Mouse (Mus musculus): ENCODE results near the gene Nme1.
"Not testable (repeated sequence)": the region's sequence is repeated elsewhere in the genome, so short reads cannot be mapped to it uniquely, and the experiment has no call there.

The Nme1 gene

DNA sequence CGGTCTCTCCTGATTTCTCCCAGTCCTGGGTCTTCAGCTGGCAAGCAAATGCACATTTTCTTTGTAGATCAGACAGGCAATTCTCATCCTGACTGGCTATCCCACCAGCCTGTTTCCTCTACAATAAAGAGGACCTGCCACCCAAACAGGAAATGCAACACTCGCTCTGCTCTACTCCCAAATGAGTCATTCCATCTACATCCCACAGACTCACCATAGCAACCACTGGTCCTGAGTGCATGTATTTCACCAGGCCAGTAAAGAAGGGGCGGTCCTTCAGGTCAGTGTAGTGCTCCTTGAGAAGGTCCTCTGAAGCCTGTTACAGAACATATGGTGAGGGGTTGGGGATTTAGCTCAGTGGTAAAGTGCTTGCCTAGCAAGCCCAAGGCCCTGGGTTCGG lies 5.3 kb downstream of the Nme1 start:
- no peak for DNase-seq

DNA sequence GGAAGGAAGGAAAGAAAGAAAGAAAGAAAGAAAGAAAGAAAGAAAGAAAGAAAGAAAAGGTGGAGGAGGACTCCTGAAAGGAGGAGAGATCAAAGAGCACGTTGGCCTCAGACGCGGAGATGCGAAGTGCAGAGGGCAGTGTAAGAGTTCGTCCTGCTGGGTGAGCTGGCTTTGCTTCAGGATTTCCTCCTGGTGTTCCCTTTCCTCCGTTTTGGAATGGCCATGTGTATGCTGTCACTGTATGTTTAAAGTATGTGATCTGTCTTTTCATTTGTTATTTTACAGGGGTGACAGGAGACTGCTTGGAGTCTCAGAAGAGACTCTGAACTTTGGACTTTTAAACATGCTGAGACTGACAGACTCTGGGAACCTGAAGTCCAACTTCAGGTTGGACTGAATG lies 6.8 kb downstream of the Nme1 start:
- no peak for DNase-seq

DNA sequence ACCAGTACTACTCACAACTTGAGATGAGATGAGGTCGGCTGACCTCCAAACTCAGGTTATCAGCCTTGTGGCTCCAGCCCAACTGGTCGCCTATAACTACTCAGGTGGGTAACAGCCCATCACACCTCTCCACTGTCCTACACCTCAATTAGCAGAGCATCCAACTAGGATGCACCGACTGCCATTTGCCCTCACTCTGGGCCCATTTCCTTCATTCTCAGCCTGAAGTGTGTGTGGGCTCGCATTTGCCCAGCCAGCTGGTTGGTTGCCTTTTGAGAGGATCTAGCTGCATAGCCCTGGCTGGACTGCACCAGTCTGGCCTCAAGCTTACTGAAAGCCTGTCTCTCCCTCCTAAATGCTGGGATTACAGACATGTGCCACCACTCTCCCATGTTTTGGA lies 10.6 kb downstream of the Nme1 start:
- no peak for DNase-seq

DNA sequence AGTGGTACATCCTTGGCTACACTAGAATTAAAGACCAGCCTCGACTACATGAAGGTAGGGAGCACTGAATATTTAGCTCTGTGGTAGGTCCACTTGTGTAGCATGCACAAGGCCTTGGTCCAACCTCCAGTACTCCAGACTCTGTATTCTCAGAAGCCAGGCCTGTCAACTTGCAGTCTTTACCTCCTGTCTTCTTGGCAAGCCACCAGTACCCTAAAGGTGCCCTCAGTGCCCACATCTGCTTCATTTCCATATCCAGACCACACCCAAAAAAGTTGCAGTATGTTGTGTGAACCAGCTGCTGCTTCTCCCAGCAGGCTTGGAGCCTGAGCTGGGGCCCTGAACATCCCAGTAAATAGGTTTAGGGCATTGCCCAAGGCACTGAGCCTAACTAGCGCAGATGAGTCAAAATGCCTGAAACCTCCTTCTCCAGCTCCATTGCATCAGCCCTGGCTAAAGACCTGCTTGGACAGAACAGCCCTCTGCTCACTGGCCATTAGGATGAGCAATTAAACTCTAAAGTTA lies 11.2 kb downstream of the Nme1 start:
- no peak for DNase-seq

DNA sequence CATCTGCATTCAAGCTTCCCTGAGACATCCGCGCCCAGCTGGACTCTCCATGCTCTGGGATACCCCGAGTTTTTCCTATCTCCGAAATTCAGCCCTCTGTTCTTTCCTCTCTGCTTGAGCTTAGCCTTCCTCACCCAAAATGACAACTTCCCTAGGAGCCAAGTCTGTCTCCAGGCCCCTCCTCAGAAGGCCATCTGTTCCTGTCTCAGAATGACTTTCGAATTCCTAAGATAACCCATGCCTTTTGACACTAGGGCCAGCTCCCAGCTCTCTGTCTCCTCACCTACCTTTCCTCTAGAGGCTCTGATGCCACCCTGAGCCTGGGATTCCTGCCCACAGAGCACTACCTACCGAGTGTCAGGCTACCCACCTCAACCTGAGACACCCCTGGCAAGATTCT lies 12.2 kb downstream of the Nme1 start, which contains the start of gene Nme2:
Gene Nme2, minus strand, starts transcription at position 101 of the 400 bp plus-strand sequence.
- DNase-seq: no peak

DNA sequence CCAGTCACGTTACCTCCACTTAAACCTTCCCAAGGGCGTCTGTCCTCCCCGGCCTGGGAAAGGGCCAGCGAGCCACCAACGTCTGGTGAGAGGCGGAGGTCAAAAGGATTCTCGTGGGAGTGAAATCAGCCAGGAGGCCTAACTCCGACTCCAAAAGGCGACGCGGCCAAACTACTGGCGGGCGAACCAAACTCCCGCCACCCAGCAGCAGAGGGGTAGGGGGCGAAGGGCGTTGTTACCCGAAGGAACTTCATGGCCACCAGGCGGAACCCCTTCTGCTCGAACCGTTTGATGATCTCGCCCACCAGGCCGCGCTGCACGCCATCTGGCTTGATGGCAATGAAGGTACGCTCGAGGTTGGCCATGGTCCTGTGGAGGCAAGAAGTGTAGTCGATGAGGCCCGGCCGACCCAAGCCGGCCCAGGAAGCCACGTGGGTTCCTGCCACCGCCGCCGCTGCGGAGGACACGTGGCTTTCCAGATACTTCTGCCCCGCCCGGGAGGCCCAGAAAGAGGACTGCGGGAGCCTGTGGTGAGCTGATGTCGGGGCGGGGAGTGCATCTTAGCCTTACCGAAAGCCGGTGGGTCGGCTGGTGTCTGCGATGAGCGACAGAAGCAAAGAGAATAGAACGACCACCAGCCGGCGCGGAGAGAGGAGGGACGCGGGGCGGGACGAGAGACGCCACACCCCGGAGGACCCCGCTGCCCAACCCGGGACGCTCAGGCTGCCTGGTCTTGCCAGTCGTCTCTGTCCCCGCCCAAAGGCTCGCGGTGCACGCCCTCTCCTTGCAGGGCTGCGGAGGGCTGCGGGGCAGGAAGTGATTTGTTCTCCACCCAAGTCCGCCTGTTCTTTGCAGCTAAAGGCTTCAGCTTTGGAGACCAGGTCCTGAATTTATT lies 12.8 kb downstream of the Nme1 start:
- DNase-seq: peak; percentile 95 to 97

DNA sequence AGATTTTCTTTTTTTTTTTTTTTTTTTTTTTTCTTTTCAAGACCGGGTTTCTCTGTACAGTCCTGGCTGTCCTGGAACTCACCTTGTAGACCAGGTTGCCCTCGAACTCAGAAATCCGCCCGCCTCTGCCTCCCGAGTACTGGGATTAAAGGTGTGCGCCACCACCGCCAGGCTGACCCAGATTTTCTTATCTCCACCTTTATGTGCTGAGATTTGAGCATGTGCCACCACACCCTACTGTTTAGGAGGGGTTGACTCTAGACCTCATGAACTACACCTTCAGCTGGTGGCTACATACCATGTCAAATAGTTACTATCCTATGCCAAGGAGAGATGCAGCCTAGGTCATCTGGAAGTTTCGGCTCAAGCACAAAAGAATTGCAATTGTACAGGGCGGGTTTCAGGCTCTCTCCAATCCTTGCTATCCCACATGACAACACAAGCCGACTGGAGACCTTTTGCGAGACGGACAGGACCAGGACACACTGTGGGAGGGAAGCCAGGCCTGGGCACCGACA lies 13.5 kb downstream of the Nme1 start:
- DNase-seq: no peak

DNA sequence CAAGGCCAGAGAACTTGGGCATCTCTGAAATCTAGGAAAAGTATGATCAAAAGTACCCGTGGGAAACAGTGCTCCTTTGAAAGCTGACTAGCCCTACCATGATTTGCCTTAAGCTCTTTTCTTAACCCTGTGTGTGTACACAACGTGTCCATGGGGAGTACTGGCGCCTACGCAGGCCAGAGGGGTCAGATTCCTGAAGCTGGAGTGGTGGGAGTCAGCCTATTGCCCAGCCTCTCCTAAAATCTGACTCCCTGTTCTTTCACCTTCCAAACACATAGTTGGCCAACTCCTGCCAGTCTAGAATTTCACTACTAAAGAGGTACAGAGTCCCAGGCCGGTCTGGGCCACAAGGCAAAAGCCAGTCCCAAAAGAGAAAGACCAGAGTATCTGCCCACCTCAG lies 15.9 kb downstream of the Nme1 start:
- DNase-seq: peak; percentile 29 to 49

DNA sequence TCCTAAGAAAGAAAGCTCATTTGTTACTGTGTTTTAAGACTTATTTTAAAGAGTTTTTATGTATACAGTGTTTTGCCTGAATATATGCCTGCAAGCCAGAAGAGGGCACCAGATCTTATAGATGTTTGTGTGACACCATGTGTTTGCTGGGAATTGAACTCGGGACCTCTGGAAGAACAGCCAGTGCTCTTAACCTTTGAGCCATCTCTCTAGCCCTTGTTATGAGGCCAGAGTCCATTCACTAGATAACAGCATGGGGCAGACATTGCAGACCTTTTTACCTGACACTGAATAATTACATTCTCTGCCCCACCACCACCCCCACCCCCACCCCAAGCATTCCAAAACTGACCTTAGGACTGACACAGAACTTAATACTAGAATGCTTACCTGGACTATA lies 18.3 kb downstream of the Nme1 start:
- DNase-seq: no peak

DNA sequence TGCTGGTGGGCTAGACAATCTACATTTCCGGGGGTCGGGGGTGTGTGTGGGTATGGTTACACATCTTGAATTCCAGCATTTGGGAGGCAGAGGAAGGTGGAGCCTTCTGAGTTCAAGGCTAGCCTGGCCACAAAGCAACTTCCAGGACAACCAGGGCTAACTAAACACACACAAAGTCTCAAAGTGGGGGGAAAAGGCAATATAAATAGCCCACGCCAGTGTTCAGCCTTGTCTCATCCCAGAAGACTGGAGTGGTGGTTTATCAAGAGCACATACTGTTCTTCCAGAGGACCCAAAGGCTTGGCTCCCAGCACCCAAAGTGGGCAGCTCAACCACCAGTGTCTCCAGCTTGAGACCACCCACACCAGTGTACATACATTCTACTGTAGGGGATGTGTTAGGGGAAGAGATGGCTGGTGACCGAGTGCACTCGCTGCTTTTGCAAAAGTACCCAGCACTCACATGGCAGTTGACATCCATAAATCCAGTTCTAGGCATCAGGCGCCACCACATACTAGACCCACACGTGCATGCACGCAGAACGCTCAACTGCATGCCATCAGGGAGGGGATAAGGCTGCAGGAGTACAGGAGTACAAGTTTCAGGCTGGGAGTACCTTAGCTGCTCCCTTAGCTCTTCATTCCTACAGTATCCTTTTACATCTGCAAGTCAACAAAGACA lies 19.3 kb downstream of the Nme1 start:
- DNase-seq: no peak

DNA sequence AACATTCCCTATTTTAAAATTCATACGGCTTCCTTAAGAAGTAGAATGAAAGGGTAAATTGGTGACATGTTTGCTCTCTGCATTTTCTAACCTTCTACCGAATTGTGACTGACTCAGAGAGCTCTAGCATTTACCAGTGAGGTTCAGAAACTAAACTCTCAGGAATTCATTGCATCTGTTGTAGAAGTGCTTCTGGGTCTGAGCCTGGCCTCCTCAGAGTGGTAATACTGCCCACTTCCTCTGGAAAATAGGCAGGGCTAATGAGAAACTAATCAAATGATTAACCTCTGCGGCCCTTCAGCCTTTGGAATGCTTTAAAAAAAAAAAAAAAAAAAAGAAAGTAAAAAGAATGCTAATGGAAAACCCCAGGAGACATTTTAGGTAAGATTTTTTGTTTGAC lies 23.3 kb downstream of the Nme1 start:
- DNase-seq: no peak

DNA sequence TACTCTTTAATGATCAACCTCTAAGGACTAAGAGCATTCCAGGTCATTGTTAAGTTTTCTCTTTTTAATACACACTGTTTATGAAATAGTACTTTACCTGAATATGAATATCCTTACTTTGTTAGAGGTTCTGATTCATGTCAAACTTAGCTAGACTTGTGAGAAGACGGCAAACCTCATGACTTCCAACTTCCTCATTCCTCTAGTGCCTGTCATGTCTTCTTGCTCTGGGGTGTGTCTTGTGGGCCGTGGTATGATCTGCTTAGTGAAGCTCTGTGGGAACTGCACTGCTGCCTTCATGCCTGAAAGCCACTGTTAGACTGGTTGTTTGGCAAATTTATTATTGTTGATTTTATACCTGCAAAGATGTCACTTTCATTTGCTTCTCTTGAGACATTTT lies 27.4 kb downstream of the Nme1 start:
- DNase-seq: no peak

DNA sequence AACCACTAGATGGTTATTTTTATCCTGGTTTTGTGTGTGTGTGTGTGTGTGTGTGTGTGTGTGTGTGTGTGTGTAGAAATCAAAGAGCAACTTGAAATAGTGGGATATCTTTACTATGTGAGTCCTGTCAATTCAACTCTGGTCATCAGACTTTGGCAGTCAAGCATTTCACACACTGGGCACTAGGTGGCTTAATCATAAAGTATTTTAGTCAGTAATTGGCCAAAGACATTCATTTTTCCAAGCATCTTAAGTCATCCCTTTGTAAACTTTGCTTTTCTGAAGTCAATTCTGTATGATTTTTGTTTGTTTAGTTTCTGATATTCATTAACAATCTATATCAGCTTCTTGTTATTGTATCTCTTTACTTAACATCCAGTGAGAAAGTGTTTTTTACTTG lies 39.2 kb downstream of the Nme1 start:
- DNase-seq: no peak

DNA sequence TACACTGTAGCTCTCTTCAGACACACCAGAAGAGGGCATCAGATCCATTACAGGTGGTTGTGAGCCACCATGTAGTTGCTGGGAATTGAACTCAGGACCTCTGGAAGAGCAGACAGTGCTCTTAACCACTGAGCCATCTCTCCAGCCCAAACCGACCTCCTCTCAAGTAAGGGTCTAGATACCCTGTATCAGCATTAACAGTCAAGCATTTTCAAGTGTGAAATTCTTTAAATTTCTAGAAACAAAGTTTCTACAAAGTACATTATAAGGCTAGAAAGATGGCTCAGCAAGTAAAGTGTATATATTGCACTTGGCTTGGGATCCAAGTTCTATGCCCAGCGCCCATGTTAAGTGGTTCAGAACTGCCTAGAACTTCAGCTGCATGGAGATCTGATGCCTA lies 53.3 kb downstream of the Nme1 start:
- DNase-seq: not testable (repeated sequence)

DNA sequence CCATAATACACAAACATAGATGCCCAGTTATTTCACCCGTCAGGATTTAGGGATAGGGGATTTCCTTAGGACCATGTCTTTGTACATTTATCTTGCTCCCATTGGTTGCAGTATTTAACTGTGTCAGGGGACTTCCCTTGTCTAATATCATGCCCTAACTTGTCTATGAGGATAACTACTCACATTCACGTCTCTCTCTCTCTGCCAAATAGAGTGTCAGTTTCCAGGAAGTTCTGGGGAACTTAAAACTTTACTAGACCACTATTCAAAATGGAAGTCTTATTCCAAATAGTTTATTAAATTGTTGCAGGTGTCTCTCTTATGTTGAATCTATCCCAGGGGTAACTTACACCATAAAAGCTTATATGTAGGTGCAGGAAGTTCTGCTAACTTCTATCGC lies 56.7 kb downstream of the Nme1 start:
- DNase-seq: no peak

DNA sequence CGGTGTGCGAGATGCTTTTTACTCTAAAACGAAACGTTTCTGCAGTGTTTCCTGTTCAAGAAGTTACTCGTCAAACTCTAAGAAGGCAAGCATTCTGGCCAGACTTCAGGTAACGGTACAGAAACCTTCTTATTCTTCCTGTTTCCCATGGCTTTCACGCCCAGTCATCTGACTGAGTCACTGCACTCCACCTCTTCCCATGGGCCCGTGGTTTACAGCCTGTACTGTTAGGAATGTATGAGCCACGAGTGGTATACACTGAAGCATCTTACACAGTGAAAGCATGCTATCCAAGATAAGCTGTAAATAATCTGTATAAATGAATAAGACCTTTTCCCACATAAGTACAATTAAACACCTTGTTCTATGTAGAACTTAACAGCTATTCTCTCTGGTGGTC lies 59.5 kb downstream of the Nme1 start:
- no peak for DNase-seq

DNA sequence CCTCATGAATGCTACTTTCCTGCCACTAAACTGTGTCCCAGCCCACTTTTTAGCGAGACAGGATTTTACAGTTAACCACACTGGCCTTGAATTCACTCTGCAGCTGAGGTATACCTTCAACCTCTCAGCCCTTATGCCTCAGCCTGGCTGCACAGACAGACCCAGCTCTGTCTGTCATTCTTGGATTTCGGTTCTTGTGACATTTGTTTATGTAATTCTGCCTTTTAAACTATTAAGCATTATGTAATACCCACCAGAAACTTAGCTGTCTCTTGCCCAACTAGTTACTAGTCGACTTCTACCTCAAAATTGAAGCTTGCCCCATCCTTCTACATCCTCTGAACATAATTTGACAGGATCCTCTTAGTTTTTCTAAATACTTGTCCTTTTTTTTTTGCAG lies 60.5 kb downstream of the Nme1 start:
- no peak for DNase-seq

Data from kidney, postnatal 4 days (tissue).